Mouse (Mus musculus) gastrocnemius, postnatal 36 days (tissue): ENCODE measurements around the gene Arpc1a. TPM values are rescaled to one million over a fixed set of nuclear protein-coding genes. Genes with fewer than 3 reads are reported as not detected.
"Not testable (repeated sequence)": the region's sequence is repeated elsewhere in the genome, so short reads cannot be mapped to it uniquely, and the experiment has no call there.

Experiments
- DNase-seq, 2 experiments: peaks; one replicate each; pipeline ENCODE4 v3.0.0; 2022
- intact Hi-C: fragments of 180-260 bp; cut with DNase I; formaldehyde crosslinking; loops from one replicate; pipeline ENCODE4 v1.15.1; 2025
- long read RNA-seq, 2 experiments: library from polyadenylated mRNA; stranded (forward); transcript quantifications; one replicate each; pipeline ENCODE4 v2.0.0; 2021
- total RNA-seq, 2 experiments: library from RNA; stranded (reverse); gene quantifications; 2 replicates each; pipeline ENCODE4 v1.2.3; 2021

Gene Arpc1a
- 10 to 100 TPM; 25.0 to 26.1 TPM for total RNA-seq
- long read RNA-seq, experiment 1, transcript Arpc1a-201 (10 exons, 1,632 nt) = major isoform, 26 of 65 reads
- long read RNA-seq, experiment 1, partial matches to known transcripts = 34 of 65 reads
- long read RNA-seq, experiment 1, other reads (novel, unspliced or antisense) = 3 of 65 reads
- long read RNA-seq, experiment 2, transcript Arpc1a-201 (10 exons, 1,632 nt) = major isoform, 23 of 65 reads
- long read RNA-seq, experiment 2, partial matches to known transcripts = 36 of 65 reads
- long read RNA-seq, experiment 2, other reads (novel, unspliced or antisense) = 3 of 65 reads

- intact Hi-C loops = no loop called here
- peak; percentile 78 to 92 for DNase-seq
These were observed at the start of gene Arpc1a, which contains the start of gene Kpna7 for GRCm38 (mm10) chr5:145083632-145084451. TSS of gene Arpc1a (plus strand) at chr5:145083830. TSS of gene Kpna7 (minus strand) at chr5:145084030.

DNA sequence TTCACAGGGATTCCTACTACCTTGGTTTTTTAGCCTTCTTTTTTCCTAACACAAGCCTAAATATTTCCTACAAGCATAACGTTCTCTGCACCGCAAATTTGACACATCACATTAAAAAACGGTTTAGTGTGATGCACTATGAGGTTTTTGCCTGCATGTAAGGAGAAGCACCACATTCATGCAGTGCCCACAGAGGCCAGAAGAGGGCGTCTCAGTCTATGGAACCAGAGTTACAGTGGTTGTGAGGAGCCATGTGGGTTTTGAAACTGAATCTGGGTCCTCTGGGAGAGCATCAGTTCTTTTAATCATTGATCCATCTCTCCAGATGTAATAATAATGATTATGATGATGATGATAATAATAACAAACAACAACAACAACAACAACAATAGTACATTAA is 42.0 kb upstream of the Arpc1a start:
- no peak for DNase-seq
- intact Hi-C loops = no loop called here

DNA sequence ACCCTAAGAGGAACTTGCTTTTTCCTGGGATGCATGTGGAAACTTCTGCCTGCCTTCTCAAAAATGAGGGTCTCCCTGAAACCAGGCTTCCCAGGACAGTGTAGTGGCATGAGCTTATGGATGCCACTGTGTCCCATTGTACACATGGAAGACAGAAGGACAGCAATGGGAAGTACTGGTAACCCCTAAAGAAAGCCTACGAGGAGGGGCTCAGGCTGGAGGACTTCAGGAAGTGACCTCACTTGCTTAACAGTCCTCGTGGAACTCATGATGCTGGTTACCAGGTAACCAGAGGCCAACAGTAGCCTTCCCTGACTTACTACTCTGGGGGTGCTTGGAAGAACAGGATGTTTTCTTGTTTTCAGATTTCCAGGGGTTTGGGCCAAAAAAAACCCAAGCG is 40.9 kb upstream of the Arpc1a start, which contains the start of gene 1700018F24Rik:
TSS of gene 1700018F24Rik (plus strand) at position 301 of the 400 bp plus-strand sequence.
- intact Hi-C loops = not testable (repeated sequence)

GRCm38 (mm10) chr5:145054187-145054586 is 29.4 kb upstream of the Arpc1a start:
- DNase-seq, intact Hi-C loops: not testable (repeated sequence)

More for the DNA sequence above, 40.9 kb upstream of the Arpc1a start, which contains the start of gene 1700018F24Rik:
- not testable (repeated sequence) for DNase-seq

GRCm38 (mm10) chr5:145057907-145058306 is 25.7 kb upstream of the Arpc1a start:
- no peak for DNase-seq
- intact Hi-C loops = no loop called here

DNA sequence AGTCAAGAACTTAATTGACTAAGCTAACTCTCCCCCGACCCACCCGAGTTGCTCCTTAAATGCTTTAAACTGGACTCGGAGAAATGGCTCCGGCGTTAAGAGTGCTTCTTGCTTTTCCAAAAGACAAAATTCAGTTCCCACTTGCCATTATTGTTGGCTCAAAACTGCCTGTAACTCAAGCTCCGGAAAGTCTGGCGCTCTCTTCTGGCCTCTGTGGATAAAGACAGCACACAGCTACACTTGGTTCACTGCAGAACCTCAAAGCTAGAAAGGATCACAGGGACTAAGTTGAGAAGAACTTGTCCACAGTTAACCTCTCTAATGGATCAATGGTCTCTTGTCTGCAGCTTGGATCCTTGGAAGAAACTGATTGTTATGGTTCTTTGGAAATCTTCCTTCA is 24.9 kb upstream of the Arpc1a start:
- no peak for DNase-seq
- intact Hi-C loops = no loop called here

- intact Hi-C loops = no loop called here
- DNase-seq = no peak
These were observed 24.1 kb upstream of the Arpc1a start for GRCm38 (mm10) chr5:145059524-145059923.

DNA sequence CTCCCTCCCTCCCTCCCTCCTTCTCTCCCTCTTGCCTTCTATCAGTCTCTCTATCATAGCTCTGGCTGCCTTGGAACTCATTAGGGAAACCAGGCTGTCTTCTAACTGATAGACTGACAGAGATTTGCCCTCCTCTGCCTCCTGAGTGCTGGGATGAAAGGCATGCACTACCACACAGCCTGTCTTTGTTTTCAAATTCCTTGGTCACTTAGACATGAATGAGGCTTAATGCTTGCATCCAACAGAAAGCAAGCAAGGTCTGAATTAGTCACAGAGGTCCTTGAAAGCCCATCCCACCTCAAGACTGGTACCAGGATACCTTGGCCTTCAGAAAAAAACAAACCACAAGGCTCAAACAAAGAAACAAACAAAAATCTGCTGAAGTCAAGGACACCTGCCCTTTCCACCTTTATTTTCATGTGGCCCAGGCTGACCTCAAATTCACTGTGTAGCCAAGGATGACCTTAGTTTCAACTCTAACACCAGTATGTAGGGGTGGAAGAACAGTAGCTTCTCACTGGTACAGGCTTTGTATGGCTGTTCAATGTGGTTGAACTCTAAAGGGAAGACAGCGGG is 18.8 kb upstream of the Arpc1a start:
- intact Hi-C loops = no loop called here
- DNase-seq = no peak

DNA sequence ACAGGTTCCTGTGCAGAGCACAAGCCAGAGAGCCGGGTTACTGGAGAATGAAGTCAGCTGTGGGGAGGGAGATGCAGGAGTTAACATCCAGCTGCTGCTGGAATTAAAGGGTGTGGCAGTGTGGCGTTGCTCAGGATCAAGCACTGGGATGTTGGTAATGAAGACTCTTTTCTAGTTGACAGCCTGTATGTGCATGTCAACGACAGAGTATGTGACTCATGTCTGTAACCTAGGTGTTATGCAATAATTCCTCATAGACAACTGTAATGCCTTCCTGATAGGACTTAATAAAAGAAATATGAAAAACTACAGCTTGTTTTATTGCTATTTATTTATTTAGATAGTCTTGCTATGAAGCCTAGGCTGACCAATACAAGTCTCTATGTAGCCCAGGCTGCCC is 14.8 kb upstream of the Arpc1a start:
- intact Hi-C loops = no loop called here

DNA sequence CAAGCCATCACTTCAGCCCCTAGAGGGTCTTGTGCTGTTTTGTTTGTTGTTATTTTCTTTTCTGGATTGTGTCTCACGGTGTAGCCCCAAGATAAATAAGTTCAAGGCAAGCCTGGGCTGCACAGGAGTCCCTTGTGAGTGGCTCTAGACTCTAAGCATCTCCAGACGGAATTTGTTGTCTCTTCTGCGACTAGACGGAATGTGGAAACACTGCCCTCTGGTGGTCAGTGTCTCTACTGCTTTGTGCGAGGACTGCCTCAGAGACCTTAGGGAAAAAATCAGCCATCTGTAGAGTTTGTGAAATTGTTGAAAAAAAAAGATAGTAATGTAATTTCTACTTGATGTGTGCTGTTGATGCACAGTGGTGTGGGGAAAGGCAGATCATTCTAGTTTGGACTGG is 13.9 kb upstream of the Arpc1a start:
- intact Hi-C loops = no loop called here

More for the DNA sequence above, 14.8 kb upstream of the Arpc1a start:
- no peak for DNase-seq

GRCm38 (mm10) chr5:145071342-145071741 is 12.3 kb upstream of the Arpc1a start:
- intact Hi-C loops = no loop called here
- no peak for DNase-seq

More for the DNA sequence above, 13.9 kb upstream of the Arpc1a start:
- DNase-seq = peak; percentile 17 to 44

DNA sequence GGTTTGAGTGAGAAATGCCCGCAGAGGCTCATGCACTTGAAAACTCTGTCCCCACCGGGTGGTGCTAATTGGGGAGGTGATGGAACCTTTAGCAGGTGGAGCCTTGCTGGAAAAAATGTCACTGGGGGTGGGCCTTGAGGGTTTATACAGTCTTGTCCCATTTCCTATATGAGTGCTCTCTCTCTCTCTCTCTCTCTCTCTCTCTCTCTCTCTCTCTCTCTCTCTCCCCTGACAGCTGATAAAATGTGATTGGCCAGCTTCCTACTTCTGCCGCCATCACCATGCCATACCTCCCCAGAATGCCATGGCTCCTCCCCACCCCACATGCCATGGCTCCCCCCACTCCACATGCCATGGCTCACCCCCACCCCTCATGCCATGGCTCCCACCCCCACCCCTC is 8.5 kb upstream of the Arpc1a start:
- DNase-seq = no peak
- intact Hi-C loops = no loop called here

GRCm38 (mm10) chr5:145081866-145082613 is 1.6 kb upstream of the Arpc1a start:
- no peak for DNase-seq
- intact Hi-C loops = no loop called here

DNA sequence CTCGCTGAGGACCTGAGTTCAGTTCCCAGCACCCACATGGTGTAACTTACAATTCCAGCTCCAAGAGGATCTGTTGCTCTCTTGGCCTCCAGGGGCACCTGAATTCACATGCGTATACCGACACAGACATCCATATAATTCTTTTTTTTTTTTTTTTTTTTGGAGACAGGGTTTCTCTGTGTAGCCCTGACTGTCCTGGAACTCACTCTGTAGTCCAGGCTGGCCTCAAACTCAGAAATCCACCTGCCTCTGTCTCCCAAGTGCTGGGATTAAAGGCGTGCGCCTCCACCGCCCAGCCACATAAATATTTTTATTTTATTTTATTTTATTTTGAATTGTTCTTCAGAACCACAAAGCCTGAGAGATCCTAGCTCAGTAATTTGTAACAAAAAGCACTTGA is 429 bp upstream of the Arpc1a start:
- DNase-seq, intact Hi-C loops: not testable (repeated sequence)

DNA sequence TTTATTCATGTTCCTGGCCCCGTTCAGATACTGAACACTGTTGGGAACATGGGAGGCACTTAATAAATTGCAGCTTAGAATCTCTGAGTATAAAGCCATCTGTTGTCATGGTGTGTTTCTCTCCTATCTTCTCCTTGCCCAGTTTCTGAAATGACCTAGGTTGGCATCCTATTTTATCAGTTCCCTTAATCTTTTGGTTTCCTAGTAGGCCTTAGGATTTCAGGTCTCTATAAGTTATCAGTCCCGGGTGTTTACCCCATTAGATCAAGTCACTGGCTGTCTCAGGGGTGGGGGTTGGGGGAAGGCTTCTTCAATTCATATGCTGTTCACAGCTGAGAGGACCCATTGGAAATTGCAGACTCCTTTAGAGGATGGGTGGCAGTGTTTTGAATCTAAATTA is 1.2 kb downstream of the Arpc1a start:
- intact Hi-C loops = no loop called here
- DNase-seq = no peak

DNA sequence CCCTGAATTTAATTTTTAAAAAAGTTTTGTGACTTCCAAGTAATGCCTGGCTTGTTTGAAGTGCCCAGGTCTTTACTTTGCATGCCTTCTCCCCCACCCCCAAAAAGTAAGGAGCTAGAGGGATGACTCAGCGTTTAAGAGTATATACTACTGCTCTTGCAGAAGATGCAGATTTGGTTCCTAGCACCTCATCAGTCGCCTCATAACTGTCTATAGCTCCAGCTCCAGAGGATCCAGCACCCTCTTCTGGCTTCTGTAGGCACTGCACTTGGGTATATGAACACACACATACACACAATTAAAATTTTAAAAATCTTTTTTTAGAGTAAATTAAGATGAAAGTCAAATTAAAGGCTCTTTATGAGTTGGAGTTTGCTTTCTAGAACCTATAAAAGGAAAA is 4.6 kb downstream of the Arpc1a start:
- no peak for DNase-seq
- intact Hi-C loops = no loop called here

DNA sequence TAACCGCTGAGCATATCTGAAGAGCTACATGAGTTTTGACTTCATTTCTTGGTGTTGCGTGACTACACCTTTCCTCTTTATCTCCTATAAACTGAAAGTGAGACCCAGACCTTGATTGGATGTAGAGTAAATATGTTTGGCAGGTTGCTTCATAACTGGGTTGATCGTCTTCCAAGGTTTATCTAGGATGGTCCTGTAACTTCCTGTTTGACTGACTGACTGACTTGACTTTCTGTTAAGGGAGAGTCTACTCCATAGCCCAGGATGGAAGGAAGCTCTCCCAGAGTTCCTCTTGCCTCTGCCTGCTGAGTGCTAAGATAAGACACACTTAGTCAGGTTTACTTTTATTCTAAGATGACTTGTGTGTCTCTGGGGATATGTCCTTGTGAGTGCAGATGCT is 6.2 kb downstream of the Arpc1a start:
- DNase-seq = no peak
- intact Hi-C loops = no loop called here

- no peak for DNase-seq
- intact Hi-C loops = no loop called here
These were observed 12.6 kb downstream of the Arpc1a start for GRCm38 (mm10) chr5:145096195-145096594.

DNA sequence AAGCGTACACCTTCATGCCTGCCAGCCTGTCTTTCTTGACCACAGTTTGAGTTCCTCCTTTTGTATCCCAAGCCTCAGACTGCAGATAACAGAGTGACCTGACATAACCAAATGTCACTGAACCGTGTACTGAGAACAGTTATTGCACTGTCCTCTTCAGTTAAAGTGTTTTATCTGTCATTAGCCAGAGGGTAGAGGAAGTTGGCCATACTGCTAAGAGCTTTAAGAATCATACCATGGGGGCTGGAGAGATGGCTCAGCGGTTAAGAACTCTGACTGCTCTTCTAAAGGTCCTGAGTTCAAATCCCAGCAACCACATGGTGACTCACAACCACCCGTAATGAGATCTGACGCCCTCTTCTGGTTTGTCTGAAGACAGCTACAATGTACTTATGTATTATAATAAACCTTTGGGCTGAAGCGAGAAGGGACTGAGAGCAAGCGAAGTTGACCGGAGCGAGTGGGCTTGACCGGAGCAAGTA is 14.8 kb downstream of the Arpc1a start:
- no peak for DNase-seq
- intact Hi-C loops = no loop called here

DNA sequence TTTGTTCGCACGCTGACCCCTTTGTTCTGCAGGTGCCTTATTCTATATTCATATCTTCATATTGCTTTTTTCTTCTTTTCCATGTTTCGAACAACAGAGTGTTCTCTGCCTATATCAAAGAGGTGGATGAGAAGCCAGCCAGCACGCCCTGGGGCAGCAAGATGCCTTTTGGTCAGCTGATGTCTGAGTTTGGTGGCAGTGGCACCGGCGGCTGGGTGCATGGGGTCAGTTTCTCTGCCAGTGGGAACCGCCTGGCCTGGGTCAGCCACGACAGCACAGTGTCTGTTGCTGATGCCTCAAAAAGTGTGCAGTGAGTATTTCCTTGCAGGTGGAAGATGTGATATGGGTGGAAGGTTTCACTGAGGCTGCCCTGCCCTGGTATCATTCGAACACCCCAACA is 17.3 kb downstream of the Arpc1a start:
- intact Hi-C loops = no loop called here

More for the DNA sequence above, 17.3 kb downstream of the Arpc1a start:
- no peak for DNase-seq
